Mouse (Mus musculus) forebrain, embryonic 15.5 days (tissue): ENCODE measurements around the gene Arhgef25. TPM values are rescaled to one million over a fixed set of nuclear protein-coding genes. Genes with fewer than 3 reads are reported as not detected.
"Not testable (repeated sequence)": the region's sequence is repeated elsewhere in the genome, so short reads cannot be mapped to it uniquely, and the experiment has no call there.

Experiments used
- ATAC-seq: fragments of 200-750 bp; cut with Nextera tagmentation; replicated peaks from 2 replicates; pipeline ENCODE4 v1.8.0; 2017; ENCODE audit warnings: mild to moderate bottlenecking, moderate TSS enrichment, moderate library complexity
- H3K27ac ChIP-seq: fragments of 300-500 bp; sonication (generic); replicated peaks from 2 replicates; pipeline ENCODE4 v1.5.1; 2015; ENCODE audit warnings: mild to moderate bottlenecking, inconsistent platforms
- H3K27me3 ChIP-seq: fragments of 300-500 bp; sonication (generic); 2 replicates; pipeline ENCODE4 v1.6.1; 2015; ENCODE audit warnings: inconsistent platforms
- H3K36me3 ChIP-seq: fragments of 300-500 bp; sonication (generic); 2 replicates; pipeline ENCODE4 v1.6.1; 2015; ENCODE audit warnings: mild to moderate bottlenecking, inconsistent platforms
- H3K4me1 ChIP-seq: fragments of 300-500 bp; sonication (generic); 2 replicates; pipeline ENCODE4 v1.6.1; 2015; ENCODE audit warnings: inconsistent platforms
- H3K4me2 ChIP-seq: fragments of 300-500 bp; sonication (generic); replicated peaks from 2 replicates; pipeline ENCODE4 v1.6.1; 2015; ENCODE audit warnings: mild to moderate bottlenecking, inconsistent platforms
- H3K4me3 ChIP-seq: fragments of 300-500 bp; sonication (generic); 2 replicates; pipeline ENCODE4 v1.5.1; 2015; ENCODE audit warnings: mild to moderate bottlenecking, inconsistent platforms
- H3K9ac ChIP-seq: fragments of 300-500 bp; sonication (generic); replicated peaks from 2 replicates; pipeline ENCODE4 v1.6.1; 2015; ENCODE audit warnings: mild to moderate bottlenecking, inconsistent platforms
- H3K9me3 ChIP-seq: fragments of 300-500 bp; sonication (generic); 2 replicates; pipeline ENCODE4 v1.6.1; 2016; ENCODE audit warnings: inconsistent platforms
- WGBS: fragments of 180-500 bp; shearing (Covaris S2); methylation state at CpG from one replicate; pipeline ENCODE4 v1.1.7; 2015; ENCODE audit warnings: mixed read lengths; 5-methylcytosine and 5-hydroxymethylcytosine counted together
- polyA plus RNA-seq: library from polyadenylated mRNA; unstranded; fragments of >200 nt; fragmentation: Nextera tagmentation; extraction: Ambion mirVana; gene quantifications from 2 replicates; pipeline ENCODE4 v1.2.1, GENCODE M21; 2015

The Arhgef25 gene
- polyA plus RNA-seq, 1 experiment from 2014 or later: 32.3 TPM

DNA sequence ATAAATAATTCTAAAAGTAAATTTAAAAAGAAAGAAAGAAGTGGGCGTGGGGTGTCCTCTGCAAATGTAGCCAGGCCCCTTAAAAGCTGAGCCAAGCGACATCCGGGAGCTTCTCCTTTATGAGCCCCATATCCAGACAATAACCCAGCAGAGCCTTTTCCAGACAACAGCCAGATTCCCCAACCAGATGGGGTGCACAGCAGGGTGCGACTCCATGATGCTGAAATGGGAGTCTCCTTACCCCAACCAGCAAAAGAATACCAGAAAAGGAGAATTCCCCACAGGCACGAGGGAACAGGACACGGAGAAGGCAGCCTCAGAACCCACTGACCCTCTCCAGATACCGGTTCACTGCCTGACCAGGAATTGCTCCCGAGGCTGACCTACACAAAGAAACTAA is 46.7 kb downstream of the Arhgef25 start:
- no peak for ATAC-seq
- no peak overlapping the region for H3K9ac ChIP-seq
- no peaks in the 10 kb centered on the region for H3K9me3 ChIP-seq
- no peaks in the 10 kb centered on the region for H3K36me3 ChIP-seq
- WGBS: 84% methylated on average over 8 of the region's 8 CpGs
- H3K27ac ChIP-seq: no peak overlapping the region
- no peak overlapping the region for H3K4me2 ChIP-seq
- H3K4me1 ChIP-seq: no peaks in the 10 kb centered on the region
- H3K27me3 ChIP-seq: no peaks in the 10 kb centered on the region
- H3K4me3 ChIP-seq: no peak overlapping the region

DNA sequence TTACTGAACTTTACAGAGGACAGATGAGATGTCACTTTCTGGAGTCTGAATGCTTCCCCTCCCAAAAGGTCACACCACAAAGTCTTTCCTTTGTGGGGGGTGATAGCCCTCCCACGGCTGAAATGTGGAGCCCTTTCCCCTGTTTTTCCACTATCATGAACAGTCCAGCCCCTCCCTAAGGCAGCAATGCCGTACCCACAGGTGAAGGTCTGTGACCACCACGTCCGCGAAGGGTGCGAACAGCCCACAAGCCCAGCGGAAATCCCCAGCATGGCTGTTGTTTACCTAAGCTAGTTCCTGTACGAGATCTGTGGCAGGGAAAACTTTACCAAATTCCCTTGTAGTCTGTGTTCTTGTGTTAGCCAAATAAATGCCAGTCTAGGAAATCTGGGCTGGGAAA is 48.4 kb downstream of the Arhgef25 start:
- Histone ChIP-seq H3K27me3 (no peaks in the 10 kb centered on the region), H3K9ac (no peak overlapping the region), H3K36me3 (no peaks in the 10 kb centered on the region), H3K9me3 (no peaks in the 10 kb centered on the region), H3K4me2 (no peak overlapping the region), H3K4me1 (no peaks in the 10 kb centered on the region), H3K4me3 (no peak overlapping the region), H3K27ac (no peak overlapping the region)
- WGBS: 86% methylated on average over 8 of the region's 8 CpGs
- no peak for ATAC-seq

DNA sequence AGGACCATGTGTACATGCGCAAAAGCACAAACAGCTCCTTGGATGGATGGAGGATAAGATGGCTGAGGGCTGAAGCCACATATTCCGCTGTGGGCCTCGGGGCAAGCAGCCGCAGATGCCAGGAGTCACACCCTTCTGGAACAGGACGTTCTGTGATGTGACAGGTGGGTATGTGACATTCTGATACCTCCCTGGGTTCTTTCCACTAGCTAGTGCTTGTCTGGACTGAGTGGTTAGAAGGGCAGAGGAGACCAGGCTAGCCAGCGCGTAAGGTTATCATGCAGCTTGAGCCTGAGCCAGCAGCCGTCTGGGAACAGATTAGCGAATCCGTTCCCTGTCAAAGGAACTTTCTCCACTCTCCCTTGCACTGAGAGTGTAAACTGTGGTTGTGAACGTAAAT is 48.9 kb downstream of the Arhgef25 start:
- ATAC-seq: no peak
- Histone ChIP-seq H3K9ac (no peak overlapping the region), H3K4me1 (no peaks in the 10 kb centered on the region), H3K36me3 (no peaks in the 10 kb centered on the region), H3K27me3 (no peaks in the 10 kb centered on the region), H3K4me3 (no peak overlapping the region), H3K4me2 (no peak overlapping the region), H3K27ac (no peak overlapping the region), H3K9me3 (no peaks in the 10 kb centered on the region)
- WGBS: 90% methylated on average over 11 of the region's 11 CpGs

DNA sequence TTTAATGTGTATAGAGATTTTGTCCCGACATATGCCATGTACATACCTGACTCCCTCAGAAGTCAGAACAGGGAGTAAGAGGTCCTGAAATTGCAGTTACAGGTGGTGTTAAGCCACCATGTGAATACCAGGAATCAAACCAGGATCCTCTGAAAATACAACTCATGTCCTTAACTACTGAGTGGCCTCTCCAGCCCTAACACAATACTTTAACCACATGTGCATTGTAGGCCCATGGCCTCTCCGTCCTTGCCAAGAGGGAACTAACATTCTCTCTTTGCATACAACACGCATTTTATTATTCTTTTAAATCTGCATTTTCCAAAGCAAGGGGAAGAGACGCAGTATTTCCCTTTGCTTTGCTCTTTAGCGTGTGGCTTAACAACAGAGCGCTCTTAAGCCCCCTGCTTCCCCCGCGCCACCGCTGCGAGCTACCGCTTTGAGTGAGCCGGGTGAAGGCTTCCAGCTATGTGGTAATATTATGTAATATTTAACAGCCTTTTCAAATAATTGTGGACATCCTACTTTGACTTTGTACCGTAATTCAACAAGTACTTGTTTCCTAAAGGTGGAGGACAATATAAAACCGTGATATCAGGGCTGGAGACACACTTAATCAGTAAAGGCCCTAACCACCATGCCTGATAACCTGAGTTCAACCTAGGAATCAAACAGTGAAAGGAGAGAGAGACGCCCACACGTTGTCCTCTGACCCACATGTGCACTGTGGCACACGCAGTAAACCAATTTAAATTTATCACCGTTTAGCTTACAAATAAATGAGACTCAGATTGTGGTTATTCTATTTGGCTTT is 51.3 kb downstream of the Arhgef25 start:
- H3K9me3 ChIP-seq: no peaks in the 10 kb centered on the region
- H3K27me3 ChIP-seq: no peaks in the 10 kb centered on the region
- ATAC-seq: no peak
- no peak overlapping the region for H3K9ac ChIP-seq
- H3K4me1 ChIP-seq: no peaks in the 10 kb centered on the region
- 90% methylated on average over 18 of the region's 18 CpGs for WGBS
- no peak overlapping the region for H3K4me3 ChIP-seq
- no peak overlapping the region for H3K4me2 ChIP-seq
- H3K27ac ChIP-seq: no peak overlapping the region
- H3K36me3 ChIP-seq: no peaks in the 10 kb centered on the region

DNA sequence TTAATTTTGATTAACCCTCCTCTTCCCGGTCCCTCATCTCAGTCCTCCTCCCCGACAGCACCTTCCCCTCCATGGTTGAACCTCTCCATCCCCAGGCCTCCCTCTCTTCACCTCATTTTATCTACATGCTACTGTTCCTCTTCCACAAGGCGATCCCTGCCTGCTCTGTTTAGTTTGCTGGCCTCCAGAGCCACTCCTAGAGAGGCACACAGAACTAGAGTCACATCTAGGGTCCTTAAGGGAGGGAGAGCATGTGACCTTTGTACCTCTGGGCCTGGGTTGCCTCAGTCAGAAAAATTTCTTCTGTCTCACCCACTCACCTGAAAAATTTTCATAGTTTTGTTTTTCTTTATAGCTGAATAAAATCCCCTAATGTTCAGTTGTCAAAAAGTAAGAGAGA is 52.0 kb downstream of the Arhgef25 start:
- H3K4me1 ChIP-seq: no peaks in the 10 kb centered on the region
- no peak for ATAC-seq
- H3K4me3 ChIP-seq: no peak overlapping the region
- H3K27me3 ChIP-seq: no peaks in the 10 kb centered on the region
- no peak overlapping the region for H3K27ac ChIP-seq
- H3K9me3 ChIP-seq: no peaks in the 10 kb centered on the region
- WGBS: 83% methylated on average over 3 of the region's 3 CpGs
- no peak overlapping the region for H3K9ac ChIP-seq
- no peaks in the 10 kb centered on the region for H3K36me3 ChIP-seq
- H3K4me2 ChIP-seq: no peak overlapping the region

DNA sequence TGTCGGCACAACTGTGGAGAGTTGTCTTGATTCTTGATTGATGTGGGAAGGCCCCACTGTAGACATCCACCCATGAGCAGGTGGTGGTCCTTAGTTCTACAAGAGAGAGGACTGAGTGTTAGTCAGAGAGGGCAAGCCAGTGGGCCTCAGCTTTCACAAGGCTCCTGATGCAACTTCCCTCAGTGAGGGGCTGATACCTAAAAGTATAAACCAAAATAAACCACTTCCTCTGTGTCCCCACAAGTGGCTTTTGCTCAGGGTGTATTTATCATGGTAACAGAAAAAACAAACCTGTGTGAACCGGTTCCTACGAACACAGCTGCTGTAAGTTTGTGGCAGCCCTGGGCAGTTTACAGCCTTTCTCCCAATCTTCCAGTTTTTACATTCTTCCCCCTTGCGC is 53.4 kb downstream of the Arhgef25 start:
- Histone ChIP-seq H3K9ac (no peak overlapping the region), H3K4me1 (no peaks in the 10 kb centered on the region), H3K27ac (no peak overlapping the region), H3K4me3 (no peak overlapping the region), H3K9me3 (no peaks in the 10 kb centered on the region), H3K4me2 (no peak overlapping the region), H3K36me3 (no peaks in the 10 kb centered on the region), H3K27me3 (no peaks in the 10 kb centered on the region)
- no peak for ATAC-seq
- WGBS: 95% methylated on average over 4 of the region's 4 CpGs

DNA sequence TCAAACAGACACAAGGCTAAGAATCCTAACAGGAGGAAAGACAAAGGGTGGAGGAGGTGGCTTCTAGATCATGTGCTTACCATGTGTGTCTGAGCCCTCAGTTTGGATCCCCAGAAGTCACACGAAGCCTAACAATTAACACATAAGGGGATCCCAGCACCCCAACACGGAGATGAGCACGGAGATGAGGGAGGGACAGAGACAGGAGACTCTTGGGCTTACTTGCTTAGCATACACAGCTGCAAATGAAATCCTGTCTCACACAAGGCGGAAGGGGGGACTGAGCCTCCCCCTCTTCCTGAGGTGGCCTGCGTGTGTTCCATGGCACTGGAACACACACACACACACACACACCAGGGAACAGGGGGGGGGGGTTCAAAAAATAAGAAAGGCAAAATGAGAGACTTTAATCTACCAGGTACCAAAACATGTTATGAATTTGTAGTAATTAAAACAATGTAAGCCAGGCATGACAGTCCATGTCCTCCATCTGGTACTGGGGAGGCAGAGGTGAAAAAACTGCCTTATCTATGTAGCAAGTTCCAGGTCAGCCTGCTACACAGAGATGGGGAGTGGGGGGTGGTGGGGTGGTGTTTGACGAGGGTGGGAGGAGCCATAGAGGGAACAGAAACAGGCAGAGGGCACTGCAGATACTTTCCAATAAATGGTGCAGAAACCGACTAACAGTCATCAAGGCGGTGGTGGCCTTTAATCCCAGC is 54.6 kb downstream of the Arhgef25 start:
- WGBS: 61% methylated on average over 8 of the region's 8 CpGs
- Histone ChIP-seq H3K27me3 (no peaks in the 10 kb centered on the region), H3K4me2 (no peak overlapping the region), H3K36me3 (no peaks in the 10 kb centered on the region), H3K9ac (no peak overlapping the region), H3K4me1 (no peaks in the 10 kb centered on the region), H3K27ac (no peak overlapping the region), H3K4me3 (no peak overlapping the region), H3K9me3 (no peaks in the 10 kb centered on the region)
- no peak for ATAC-seq

DNA sequence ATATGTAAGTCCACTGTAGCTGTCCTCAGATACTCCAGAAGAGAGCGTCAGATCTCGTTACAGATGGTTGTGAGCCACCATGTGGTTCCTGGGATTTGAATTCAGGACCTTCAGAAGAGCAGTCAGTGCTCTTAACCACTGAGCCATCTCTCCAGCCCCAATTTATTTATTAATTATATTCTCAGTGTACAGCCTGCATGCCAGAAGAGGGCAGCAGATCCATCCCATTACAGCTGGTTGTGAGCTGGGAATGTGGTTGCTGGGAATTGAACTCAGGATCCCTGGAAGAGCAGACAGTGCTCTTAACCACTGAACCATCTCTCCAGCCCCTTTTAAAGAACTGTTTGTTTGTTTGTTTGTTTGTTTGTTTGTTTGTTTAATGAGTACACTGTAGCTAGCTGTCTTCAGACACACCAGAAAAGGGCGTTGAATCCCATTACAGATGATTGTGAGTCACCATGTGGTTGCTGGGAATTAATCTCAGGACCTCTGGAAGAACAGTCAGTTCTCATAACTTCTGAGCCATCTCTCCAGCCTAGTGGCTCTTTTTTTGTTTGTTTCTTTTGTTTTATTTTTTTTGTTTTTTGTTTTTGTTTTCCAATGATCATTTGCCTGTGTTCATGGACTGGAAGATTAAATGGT is 55.4 kb downstream of the Arhgef25 start:
- not testable (repeated sequence) for H3K9me3 ChIP-seq, H3K27ac ChIP-seq, H3K36me3 ChIP-seq, H3K4me3 ChIP-seq, ATAC-seq, H3K9ac ChIP-seq, H3K4me1 ChIP-seq, H3K27me3 ChIP-seq, H3K4me2 ChIP-seq
- WGBS: 82% methylated on average over 3 of the region's 3 CpGs

Other genes starting within 250 kb of the Arhgef25 start
- gene Ctdsp2, start 211.4 kb downstream of the Arhgef25 start, polyA plus RNA-seq: 26.0 and 26.9 TPM in 2 replicates
- gene Avil, start 189.4 kb downstream of the Arhgef25 start, polyA plus RNA-seq: 0.26 and 0.45 TPM in 2 replicates
- 67.3 and 70.6 TPM in 2 replicates for gene Tsfm, start 159.2 kb downstream of the Arhgef25 start, polyA plus RNA-seq
- 20.6 and 22.7 TPM in 2 replicates for gene Mettl1, start 148.7 kb downstream of the Arhgef25 start, polyA plus RNA-seq
- 0.14 and 0.28 TPM in 2 replicates for gene Eef1akmt3, start 148.6 kb downstream of the Arhgef25 start, polyA plus RNA-seq
- 0.11 and 0.15 TPM in 2 replicates for gene Cyp27b1, start 141.8 kb downstream of the Arhgef25 start, polyA plus RNA-seq
- 5.6 and 7.0 TPM in 2 replicates for gene March9, start 129.9 kb downstream of the Arhgef25 start, polyA plus RNA-seq
- 1,729 and 1,809 TPM in 2 replicates for gene Cdk4, start 126.5 kb downstream of the Arhgef25 start, polyA plus RNA-seq
- 118 and 122 TPM in 2 replicates for gene Tspan31, start 119.8 kb downstream of the Arhgef25 start, polyA plus RNA-seq
- 2.9 and 3.0 TPM in 2 replicates for gene Agap2, start 114.8 kb downstream of the Arhgef25 start, polyA plus RNA-seq
- 110 and 117 TPM in 2 replicates for gene Os9, start 69.0 kb downstream of the Arhgef25 start, polyA plus RNA-seq
- 35.1 and 36.7 TPM in 2 replicates for gene B4galnt1, start 24.9 kb downstream of the Arhgef25 start, polyA plus RNA-seq
- gene Slc26a10, start 9.4 kb downstream of the Arhgef25 start, polyA plus RNA-seq: 1.4 and 2.1 TPM in 2 replicates
- gene Dtx3, start 5.6 kb upstream of the Arhgef25 start, polyA plus RNA-seq: 211 and 222 TPM in 2 replicates
- gene Pip4k2c, start 21.5 kb upstream of the Arhgef25 start, polyA plus RNA-seq: 24.9 and 26.1 TPM in 2 replicates
- 76.4 and 80.6 TPM in 2 replicates for gene Kif5a, start 73.3 kb upstream of the Arhgef25 start, polyA plus RNA-seq
- gene Dctn2, start 76.3 kb upstream of the Arhgef25 start, polyA plus RNA-seq: 320 and 321 TPM in 2 replicates
- 17.4 and 17.5 TPM in 2 replicates for gene Mbd6, start 98.9 kb upstream of the Arhgef25 start, polyA plus RNA-seq
- gene Mars, start 121.7 kb upstream of the Arhgef25 start, polyA plus RNA-seq: 130 and 137 TPM in 2 replicates
- gene Arhgap9, start 131.9 kb upstream of the Arhgef25 start, polyA plus RNA-seq: 0.62 and 1.1 TPM in 2 replicates
- 1.2 and 1.5 TPM in 2 replicates for gene Gli1, start 151.9 kb upstream of the Arhgef25 start, polyA plus RNA-seq
- 0.04 TPM in 1 of 2 replicates, not detected in the other for gene Inhbe, start 164.3 kb upstream of the Arhgef25 start, polyA plus RNA-seq
- gene Inhbc, start 180.3 kb upstream of the Arhgef25 start, polyA plus RNA-seq: not detected in 2 replicates
- gene R3hdm2, start 190.2 kb upstream of the Arhgef25 start, polyA plus RNA-seq: 39.2 and 43.6 TPM in 2 replicates